Mouse (Mus musculus) liver, embryonic 12.5 days (tissue): ENCODE measurements around the gene Zfp217. TPM values are rescaled to one million over a fixed set of nuclear protein-coding genes. Genes with fewer than 3 reads are reported as not detected.
A peak's percentile ranks its signal among the peaks of the same experiment; 100 is the strongest.
"Not testable (repeated sequence)": the region's sequence is repeated elsewhere in the genome, so short reads cannot be mapped to it uniquely, and the experiment has no call there.

ENCODE experiments used
- ATAC-seq: fragments of 200-750 bp; cut with Nextera tagmentation; 2 replicates; pipeline ENCODE4 v1.8.0; 2017; ENCODE audit warnings: moderate number of reproducible peaks, mild to moderate bottlenecking, moderate library complexity
- H3K27ac ChIP-seq: fragments of 300-500 bp; sonication (generic); 2 replicates; pipeline ENCODE4 v1.5.1; 2016; ENCODE audit warnings: mild to moderate bottlenecking
- H3K27me3 ChIP-seq: fragments of 300-500 bp; sonication (generic); replicated peaks from 2 replicates; pipeline ENCODE4 v1.6.1; 2016; ENCODE audit warnings: mild to moderate bottlenecking, moderate library complexity
- H3K36me3 ChIP-seq: fragments of 300-500 bp; sonication (generic); 2 replicates; pipeline ENCODE4 v1.6.1; 2016; ENCODE audit warnings: mild to moderate bottlenecking, moderate library complexity
- H3K4me1 ChIP-seq: fragments of 300-500 bp; sonication (generic); 2 replicates; pipeline ENCODE4 v1.6.1; 2016
- H3K4me2 ChIP-seq: fragments of 300-500 bp; sonication (generic); 2 replicates; pipeline ENCODE4 v1.6.1; 2016; ENCODE audit warnings: mild to moderate bottlenecking, moderate library complexity
- H3K4me3 ChIP-seq: fragments of 300-500 bp; sonication (generic); 2 replicates; pipeline ENCODE4 v1.5.1; 2016; ENCODE audit warnings: mild to moderate bottlenecking, moderate library complexity
- H3K9ac ChIP-seq: fragments of 300-500 bp; sonication (generic); 2 replicates; pipeline ENCODE4 v1.6.1; 2016; ENCODE audit warnings: mild to moderate bottlenecking, moderate library complexity
- H3K9me3 ChIP-seq: fragments of 300-500 bp; sonication (generic); replicated peaks from 2 replicates; pipeline ENCODE4 v1.6.1; 2016; ENCODE audit warnings: mild to moderate bottlenecking, moderate library complexity
- WGBS: fragments of 180-500 bp; shearing (Covaris S2); methylation state at CpG from one replicate; pipeline ENCODE4 v1.1.7; 2016; ENCODE audit not compliant: insufficient replicate concordance; 5-methylcytosine and 5-hydroxymethylcytosine counted together
- polyA plus RNA-seq: library from polyadenylated mRNA; unstranded; fragments of >200 nt; fragmentation: Nextera tagmentation; extraction: Ambion mirVana; gene quantifications from 2 replicates; pipeline ENCODE4 v1.2.1, GENCODE M21; 2016

The Zfp217 gene
- polyA plus RNA-seq, 1 experiment from 2014 or later = 4.5 TPM

DNA sequence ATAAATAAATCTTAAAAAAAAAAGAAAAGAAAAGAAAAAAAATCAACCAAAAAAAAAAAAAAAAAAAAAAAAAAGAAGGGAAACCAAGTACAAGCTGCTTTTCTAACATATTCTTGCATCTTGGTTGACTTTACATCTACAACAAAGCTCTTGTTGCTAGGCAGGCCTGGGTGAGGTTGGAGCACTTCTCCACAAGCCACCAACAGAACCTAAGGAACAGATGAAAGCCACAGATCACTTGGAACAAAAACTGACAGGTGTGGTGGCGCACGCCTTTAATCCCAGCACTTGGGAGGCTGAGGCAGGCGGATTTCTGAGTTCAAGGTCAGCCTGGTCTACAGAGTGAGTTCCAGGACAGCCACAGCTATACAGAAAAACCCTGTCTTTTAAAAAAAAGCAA lies 32.9 kb upstream of the Zfp217 start:
- not testable (repeated sequence) for H3K27ac ChIP-seq, H3K4me2 ChIP-seq, H3K9ac ChIP-seq, H3K36me3 ChIP-seq, H3K4me3 ChIP-seq, ATAC-seq, H3K9me3 ChIP-seq, H3K27me3 ChIP-seq
- 86% methylated on average over 3 of the region's 3 CpGs for WGBS
- peaks cover 52% of the 10 kb centered on the region for H3K4me1 ChIP-seq

DNA sequence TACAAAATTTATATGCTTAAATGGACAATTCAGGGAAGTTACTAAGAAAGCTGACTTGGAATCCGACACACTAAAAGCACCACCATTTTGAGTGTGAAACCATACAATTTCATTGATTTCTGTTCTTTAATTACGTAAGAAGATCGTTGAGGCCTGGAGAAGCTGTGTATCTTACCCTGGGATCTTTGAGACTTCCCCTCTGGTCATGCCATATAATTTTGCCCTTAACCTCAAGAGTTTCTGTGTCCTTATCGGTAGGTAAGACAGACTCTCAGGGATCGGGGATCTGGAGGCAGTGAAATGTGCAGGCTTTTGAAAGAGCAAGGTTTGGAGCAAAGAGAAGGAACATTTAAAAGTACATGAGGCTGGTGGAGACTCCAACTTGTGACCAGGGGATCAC lies 31.4 kb upstream of the Zfp217 start:
- Histone ChIP-seq H3K9me3 (no peaks in the 10 kb centered on the region), H3K27me3 (no peaks in the 10 kb centered on the region), H3K4me3 (no peak overlapping the region), H3K4me2 (no peak overlapping the region), H3K9ac (no peak overlapping the region), H3K4me1 (peaks cover 52% of the 10 kb centered on the region), H3K36me3 (no peaks in the 10 kb centered on the region), H3K27ac (no peak overlapping the region)
- WGBS = 47% methylated on average over 5 of the region's 5 CpGs
- no peak for ATAC-seq

DNA sequence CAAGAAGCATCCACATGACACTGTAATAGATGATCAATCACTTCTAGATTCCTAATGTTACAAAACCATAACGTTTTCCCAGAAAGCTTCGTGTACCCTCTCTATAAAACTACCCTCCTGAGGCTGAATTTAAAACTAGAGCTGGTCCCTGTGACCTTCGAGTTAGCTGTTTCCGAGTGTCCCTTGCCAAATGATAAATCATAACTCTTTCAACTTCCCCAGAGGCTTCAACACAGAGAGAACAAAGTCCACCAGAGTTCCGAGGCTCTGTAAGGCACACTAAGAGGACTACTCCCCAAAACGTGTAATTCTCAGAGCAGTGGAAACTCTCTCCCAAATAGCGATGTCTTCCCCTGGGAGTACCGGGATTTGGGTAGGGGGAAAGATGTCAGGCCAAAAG lies 29.4 kb upstream of the Zfp217 start:
- H3K27ac ChIP-seq = no peak overlapping the region
- no peak overlapping the region for H3K9ac ChIP-seq
- H3K36me3 ChIP-seq = no peaks in the 10 kb centered on the region
- no peak overlapping the region for H3K4me3 ChIP-seq
- WGBS = 41% methylated on average over 8 of the region's 8 CpGs
- no peaks in the 10 kb centered on the region for H3K9me3 ChIP-seq
- H3K4me1 ChIP-seq = peaks cover 58% of the 10 kb centered on the region
- H3K27me3 ChIP-seq = no peaks in the 10 kb centered on the region
- H3K4me2 ChIP-seq = no peak overlapping the region
- no peak for ATAC-seq

DNA sequence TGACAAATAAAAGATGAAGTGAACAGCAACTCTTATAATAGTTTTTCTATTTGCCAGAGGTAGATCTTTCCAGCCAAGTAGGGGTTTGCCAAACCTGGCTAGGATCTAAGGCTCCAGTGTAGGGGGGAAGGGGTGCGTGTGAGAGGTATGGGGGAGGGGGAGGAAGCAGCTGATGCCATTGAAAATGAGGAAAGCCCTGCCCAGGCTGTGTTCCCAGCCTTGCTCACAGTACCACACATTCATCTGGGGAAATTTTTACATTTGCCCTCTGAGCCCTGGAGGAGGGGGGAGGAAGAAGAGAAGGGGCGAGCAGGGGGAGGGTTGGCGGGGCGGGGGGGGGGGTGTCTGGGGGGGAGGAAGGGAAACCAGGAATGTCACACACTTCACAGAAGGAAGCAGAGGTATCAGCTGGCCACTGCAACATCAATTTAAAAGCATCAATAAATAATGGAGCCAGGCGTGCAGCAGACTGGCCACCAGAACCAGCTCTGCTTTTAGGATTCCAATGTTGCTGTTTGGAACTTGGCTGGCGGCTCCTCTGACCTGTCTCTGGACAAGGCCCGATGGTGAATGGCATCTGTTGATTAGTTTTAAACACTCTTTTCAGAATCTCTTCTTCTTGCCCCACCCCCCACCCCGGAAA lies 28.5 kb upstream of the Zfp217 start:
- H3K27me3 ChIP-seq = no peaks in the 10 kb centered on the region
- no peak overlapping the region for H3K4me3 ChIP-seq
- no peak overlapping the region for H3K9ac ChIP-seq
- no peaks in the 10 kb centered on the region for H3K9me3 ChIP-seq
- no peaks in the 10 kb centered on the region for H3K36me3 ChIP-seq
- H3K4me1 ChIP-seq = peaks cover 58% of the 10 kb centered on the region
- ATAC-seq = no peak
- no peak overlapping the region for H3K4me2 ChIP-seq
- 0 out of 2 replicates have a peak overlapping the region, but pooled peaks have one; percentile 20 for H3K27ac ChIP-seq
- 41% methylated on average over 8 of the region's 8 CpGs for WGBS

DNA sequence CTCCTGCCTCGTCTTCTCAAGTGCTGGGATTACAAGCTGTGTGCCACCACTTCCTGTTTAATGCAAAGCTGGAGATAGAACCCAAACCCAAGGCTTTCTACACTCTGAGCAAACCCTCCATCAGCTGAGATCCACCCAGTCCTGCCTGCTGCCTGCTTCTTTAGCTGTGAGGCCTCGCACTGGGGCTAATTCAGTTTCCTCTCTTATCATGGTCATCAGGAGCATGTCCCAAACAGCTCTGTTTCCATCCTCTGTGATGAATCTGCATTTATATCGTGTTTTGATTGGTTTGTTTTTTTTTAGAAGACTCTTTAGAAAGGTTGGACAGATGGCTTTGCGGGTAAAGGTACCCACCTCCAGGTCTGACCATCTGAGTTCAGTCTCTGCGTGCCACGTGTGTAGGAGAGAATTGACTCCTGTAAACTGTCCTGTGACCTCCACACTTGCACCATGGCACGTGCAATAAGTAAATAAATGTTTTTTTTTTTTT lies 27.8 kb upstream of the Zfp217 start:
- H3K9ac ChIP-seq = peak overlapping the region; percentile 20; the same call in 1 of the 2 replicates
- WGBS = 19% methylated on average over 7 of the region's 7 CpGs
- peaks cover 58% of the 10 kb centered on the region for H3K4me1 ChIP-seq
- peak overlapping the region; percentile 72 for H3K27ac ChIP-seq
- peak; percentile 78 for ATAC-seq
- H3K27me3 ChIP-seq = no peaks in the 10 kb centered on the region
- H3K9me3 ChIP-seq = no peaks in the 10 kb centered on the region
- no peak overlapping the region for H3K4me3 ChIP-seq
- H3K4me2 ChIP-seq = peak overlapping the region; percentile 9; the same call in 1 of the 2 replicates
- H3K36me3 ChIP-seq = no peaks in the 10 kb centered on the region

DNA sequence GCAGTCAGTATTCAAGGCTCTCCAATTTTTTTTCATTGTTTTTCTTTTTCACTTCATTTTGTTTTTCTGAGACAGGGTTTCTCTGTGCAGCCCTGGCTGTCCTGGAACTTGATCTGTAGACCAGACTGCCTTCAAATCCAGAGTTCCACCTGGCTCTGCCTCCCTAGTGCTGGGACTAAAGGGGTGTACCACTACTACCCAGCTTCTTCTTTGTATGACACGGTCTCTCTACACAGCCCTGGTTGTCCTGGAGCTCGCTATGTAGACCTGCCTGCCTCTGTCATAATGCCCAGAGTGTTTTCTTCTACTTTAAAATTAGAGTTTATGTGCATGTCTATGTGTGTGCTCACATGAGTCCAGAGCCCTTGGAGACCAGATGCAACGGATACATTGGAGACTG lies 27.3 kb upstream of the Zfp217 start:
- Histone ChIP-seq H3K9me3 (no peaks in the 10 kb centered on the region), H3K27ac (peak overlapping the region; percentile 72), H3K36me3 (no peaks in the 10 kb centered on the region), H3K4me1 (peaks cover 58% of the 10 kb centered on the region), H3K9ac (peak overlapping the region; percentile 20; the same call in 1 of the 2 replicates), H3K27me3 (no peaks in the 10 kb centered on the region), H3K4me2 (peak overlapping the region; percentile 9; the same call in 1 of the 2 replicates), H3K4me3 (no peak overlapping the region)
- WGBS = 43% methylated on average over 3 of the region's 3 CpGs
- peak; percentile 58 for ATAC-seq

DNA sequence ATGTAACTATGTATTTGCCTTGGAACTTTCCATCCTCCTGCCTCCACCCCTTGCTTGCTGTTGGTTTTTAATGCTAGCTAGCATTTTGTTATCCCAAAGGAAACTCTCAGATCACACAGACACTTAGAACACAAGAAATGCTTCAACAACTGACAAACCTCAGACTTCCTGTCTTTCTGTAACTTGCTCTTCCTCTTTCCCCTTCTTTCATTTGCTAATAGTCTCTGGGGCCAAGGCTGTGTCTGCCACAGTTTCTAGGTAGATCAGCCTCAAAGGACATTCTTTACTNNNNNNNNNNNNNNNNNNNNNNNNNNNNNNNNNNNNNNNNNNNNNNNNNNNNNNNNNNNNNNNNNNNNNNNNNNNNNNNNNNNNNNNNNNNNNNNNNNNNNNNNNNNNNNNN lies 21.2 kb upstream of the Zfp217 start:
- H3K9ac ChIP-seq = no peak overlapping the region
- H3K27me3 ChIP-seq = no peaks in the 10 kb centered on the region
- no peaks in the 10 kb centered on the region for H3K9me3 ChIP-seq
- H3K4me3 ChIP-seq = no peak overlapping the region
- no peaks in the 10 kb centered on the region for H3K36me3 ChIP-seq
- peaks cover 29% of the 10 kb centered on the region for H3K4me1 ChIP-seq
- ATAC-seq = no peak
- H3K4me2 ChIP-seq = no peak overlapping the region
- peak overlapping the region; percentile 43; the same call in 1 of the 2 replicates for H3K27ac ChIP-seq

DNA sequence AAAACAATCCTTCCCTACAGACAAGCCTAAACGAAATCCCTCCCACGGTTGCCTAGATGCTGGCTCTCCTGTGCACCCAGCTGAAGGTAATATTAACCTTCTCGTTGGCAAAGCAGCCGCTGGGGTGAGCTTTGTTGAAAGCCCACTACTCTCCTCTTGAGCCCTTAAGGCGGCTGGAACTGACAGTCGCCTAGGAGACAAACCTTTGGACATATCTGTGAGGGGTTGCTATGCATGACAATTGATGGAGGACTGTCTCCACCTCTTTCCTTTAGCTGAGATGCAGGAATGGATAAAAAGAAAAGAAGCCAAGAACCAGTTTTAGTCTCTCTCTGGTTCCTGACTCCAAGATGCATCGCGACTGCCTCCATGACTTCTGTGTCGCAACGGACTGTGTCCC lies 17.7 kb upstream of the Zfp217 start:
- Histone ChIP-seq H3K36me3 (no peaks in the 10 kb centered on the region), H3K27ac (no peak overlapping the region), H3K4me3 (no peak overlapping the region), H3K9me3 (no peaks in the 10 kb centered on the region), H3K27me3 (no peaks in the 10 kb centered on the region), H3K4me1 (peaks cover 22% of the 10 kb centered on the region), H3K9ac (no peak overlapping the region), H3K4me2 (no peak overlapping the region)
- whole genome bisulfite sequencing = 74% methylated on average over 10 of the region's 10 CpGs
- no peak for ATAC-seq

DNA sequence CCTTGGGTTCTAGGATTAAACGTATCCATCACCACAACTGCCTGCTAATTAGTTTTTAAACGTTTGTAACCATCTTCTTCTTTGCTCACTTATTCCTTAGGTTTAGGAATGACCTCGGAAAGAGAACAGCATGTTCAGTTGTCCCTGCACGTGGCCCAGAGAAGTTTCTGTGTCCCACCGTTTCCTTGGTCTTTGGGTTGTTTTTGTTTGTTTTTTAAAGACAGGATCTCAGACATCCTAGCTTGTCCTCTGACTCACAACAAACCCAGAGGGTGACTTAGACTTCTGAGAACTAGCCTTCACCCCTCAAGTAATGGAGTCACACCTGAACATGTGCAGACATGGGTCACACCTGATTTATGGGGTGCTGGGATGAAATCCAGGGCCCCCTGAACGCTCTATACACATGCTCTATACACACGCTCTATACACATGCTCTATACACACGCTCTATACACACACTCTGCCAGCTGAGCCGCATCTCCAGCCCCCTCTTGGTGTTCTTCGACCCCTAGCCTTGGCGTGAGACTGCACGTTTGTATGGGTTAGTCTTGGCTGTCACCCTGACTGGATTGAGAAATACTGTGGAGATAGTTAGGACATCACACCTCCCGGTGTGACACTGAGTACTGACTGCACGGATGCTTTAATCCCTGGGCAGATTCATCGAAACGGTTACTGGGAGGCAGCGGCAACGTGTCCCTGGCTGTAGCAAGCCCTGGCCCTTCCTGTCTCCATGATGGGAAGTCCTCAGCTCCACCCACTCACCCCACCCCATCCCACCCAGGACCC lies 16.0 kb upstream of the Zfp217 start:
- H3K9ac ChIP-seq = no peak overlapping the region
- H3K36me3 ChIP-seq = no peaks in the 10 kb centered on the region
- peaks cover 27% of the 10 kb centered on the region for H3K4me1 ChIP-seq
- no peaks in the 10 kb centered on the region for H3K27me3 ChIP-seq
- no peak overlapping the region for H3K4me3 ChIP-seq
- no peak overlapping the region for H3K27ac ChIP-seq
- peak; percentile 39 for ATAC-seq
- H3K4me2 ChIP-seq = no peak overlapping the region
- no peaks in the 10 kb centered on the region for H3K9me3 ChIP-seq
- WGBS = 66% methylated on average over 18 of the region's 18 CpGs

DNA sequence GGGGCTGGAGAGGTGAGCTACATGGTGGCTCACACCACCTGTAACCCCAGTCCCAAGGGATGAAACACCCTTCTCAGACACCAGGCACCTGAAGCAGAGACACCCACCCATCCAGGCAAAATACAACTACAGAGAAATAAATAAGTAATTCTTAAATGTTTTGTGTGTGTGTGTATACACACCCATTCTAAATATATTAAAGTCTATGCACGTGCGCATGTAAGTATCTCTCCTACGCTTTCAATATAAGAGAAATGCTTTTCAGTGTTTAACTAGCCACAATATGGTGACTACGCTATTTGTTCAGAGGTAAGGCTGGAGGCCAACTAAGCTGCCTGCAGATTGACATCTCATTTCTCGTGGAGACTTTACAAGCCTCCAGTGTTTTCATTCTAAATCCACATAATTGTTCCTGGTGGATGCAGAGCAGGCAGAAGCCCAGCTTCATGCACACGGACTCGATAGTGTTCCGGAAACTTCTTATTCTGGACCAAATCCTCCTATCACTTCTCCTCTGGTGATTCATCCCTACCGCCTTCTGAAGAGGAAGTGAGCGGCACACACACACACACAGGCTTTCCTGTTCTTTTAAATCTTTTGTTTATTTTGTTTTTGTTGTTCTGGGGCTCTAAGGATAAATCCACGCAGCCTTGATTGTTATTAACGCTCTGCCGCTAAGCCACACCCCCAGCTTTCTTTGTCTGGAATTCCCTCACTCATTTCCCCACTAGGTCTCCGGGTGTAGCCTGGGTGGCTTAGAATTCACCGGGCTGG lies 12.1 kb upstream of the Zfp217 start:
- H3K27me3 ChIP-seq = no peaks in the 10 kb centered on the region
- 29% methylated on average over 15 of the region's 15 CpGs for WGBS
- H3K9ac ChIP-seq = no peak overlapping the region
- peaks cover 60% of the 10 kb centered on the region for H3K4me1 ChIP-seq
- no peaks in the 10 kb centered on the region for H3K9me3 ChIP-seq
- no peak for ATAC-seq
- H3K4me2 ChIP-seq = peak overlapping the region; percentile 49
- no peak overlapping the region for H3K4me3 ChIP-seq
- 0 out of 2 replicates have a peak overlapping the region, but pooled peaks have one; percentile 30 for H3K27ac ChIP-seq
- H3K36me3 ChIP-seq = no peaks in the 10 kb centered on the region

DNA sequence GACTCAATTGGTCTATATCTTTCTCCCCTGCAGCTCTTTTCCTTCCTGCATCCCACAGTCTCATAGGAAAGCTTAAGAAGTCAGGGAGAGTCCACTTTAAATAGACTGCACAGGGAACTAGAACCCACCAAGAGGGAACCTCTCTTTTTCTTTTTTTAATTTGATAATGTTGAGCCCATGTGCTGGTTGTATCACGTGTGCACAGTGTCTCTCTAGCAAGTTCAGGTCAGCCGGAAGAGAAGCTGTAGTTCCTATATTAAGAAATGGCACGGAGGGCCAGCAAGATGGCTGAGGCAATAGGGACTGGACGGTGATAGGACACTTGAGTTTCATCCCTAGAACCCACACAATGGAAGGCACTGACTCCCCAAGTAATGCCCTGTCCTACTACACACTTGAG lies 11.1 kb upstream of the Zfp217 start:
- no peaks in the 10 kb centered on the region for H3K36me3 ChIP-seq
- H3K4me3 ChIP-seq = no peak overlapping the region
- peak overlapping the region; percentile 56; the same call in 1 of the 2 replicates for H3K9ac ChIP-seq
- ATAC-seq = no peak
- 71% methylated on average over 4 of the region's 4 CpGs for WGBS
- H3K27ac ChIP-seq = peak overlapping the region; percentile 80
- peak overlapping the region; percentile 60; the same call in 1 of the 2 replicates for H3K4me2 ChIP-seq
- no peaks in the 10 kb centered on the region for H3K9me3 ChIP-seq
- H3K27me3 ChIP-seq = no peaks in the 10 kb centered on the region
- H3K4me1 ChIP-seq = peaks cover 61% of the 10 kb centered on the region

DNA sequence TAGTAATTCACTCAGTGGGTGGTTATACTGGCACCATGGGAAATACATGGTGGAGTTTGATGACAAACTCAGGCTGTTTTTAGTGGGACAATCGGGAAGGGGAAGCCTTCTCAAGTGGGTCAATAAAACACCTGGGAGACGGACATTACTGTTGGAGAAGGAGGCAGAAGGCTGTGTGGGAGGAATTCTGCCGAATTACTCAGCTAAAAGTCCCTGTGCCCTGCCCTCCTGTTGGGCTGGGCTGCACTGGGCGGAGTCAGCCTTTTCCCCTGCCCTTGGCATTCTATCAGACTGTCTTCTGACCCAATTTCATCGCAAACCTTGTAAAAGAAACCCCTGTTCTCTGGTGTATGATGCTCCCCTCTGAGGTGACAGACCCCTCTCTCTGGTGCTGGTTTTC lies 10.3 kb upstream of the Zfp217 start:
- H3K27me3 ChIP-seq = no peaks in the 10 kb centered on the region
- peak overlapping the region; percentile 60 for H3K4me2 ChIP-seq
- H3K27ac ChIP-seq = peak overlapping the region; percentile 80
- peak overlapping the region; percentile 22; the same call in 1 of the 2 replicates for H3K4me3 ChIP-seq
- peaks cover 58% of the 10 kb centered on the region for H3K4me1 ChIP-seq
- 14% methylated on average over 5 of the region's 5 CpGs for WGBS
- H3K9me3 ChIP-seq = no peaks in the 10 kb centered on the region
- no peaks in the 10 kb centered on the region for H3K36me3 ChIP-seq
- ATAC-seq = peak; percentile 86
- H3K9ac ChIP-seq = peak overlapping the region; percentile 56
